Mouse (Mus musculus) CH12F3 (cell line): ENCODE data around the gene Relb.

Experiments
- in situ Hi-C: fragments of 300-500 bp; cut with MboI; formaldehyde crosslinking; loops from 2 replicates; pipeline ENCODE4 v1.14.3; 2020; ENCODE audit warnings: low sequenced_read_pairs

Gene Relb

DNA sequence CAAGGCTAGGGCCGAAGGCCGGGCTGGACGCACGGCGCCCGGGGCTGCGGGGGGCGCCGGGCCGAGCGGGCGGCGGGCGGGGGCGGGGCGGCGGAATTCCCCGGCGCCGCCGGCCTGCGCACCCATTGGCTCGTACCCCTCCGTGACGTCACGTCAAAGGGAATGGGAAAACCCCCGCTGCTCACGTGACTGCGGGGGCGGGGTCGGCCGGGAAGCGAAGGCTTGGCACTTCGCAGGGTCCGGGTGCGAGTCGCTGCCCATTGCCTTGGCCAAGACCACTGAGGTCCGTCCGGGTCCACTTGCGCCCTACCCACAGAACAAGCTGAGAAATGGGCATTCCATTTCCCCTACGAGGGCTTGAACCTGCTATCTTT, at the start of gene Relb:
Gene Relb, minus strand, starts transcription at position 78 of the 374 bp plus-strand sequence.
- in situ Hi-C loops, result no loop called here

DNA sequence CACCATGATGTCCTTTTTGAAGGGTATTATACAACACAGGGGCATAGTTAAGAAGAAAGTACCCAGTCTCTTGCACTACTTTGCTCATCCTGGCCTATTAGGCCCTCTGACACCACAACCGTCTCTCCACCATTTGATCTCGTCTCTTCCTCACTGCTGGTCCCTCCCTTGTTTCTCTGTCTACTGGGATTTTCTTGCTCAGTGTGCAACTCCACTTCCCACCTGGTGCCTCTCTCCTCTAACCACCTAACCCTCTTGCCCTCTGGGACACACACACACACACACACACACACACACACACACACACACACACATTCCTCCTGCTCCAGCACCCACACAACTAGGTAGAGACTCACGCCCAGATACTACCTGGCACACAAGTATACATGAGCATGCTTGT, 49.7 kb upstream of the Relb start:
- in situ Hi-C loops, result no loop called here

GRCm38 (mm10) chr7:19677872-19678271, 48.6 kb upstream of the Relb start, which contains the start of gene Apoc2:
Gene Apoc2 (minus strand): TSS chr7:19677941.
- in situ Hi-C loops, result no loop called here

DNA sequence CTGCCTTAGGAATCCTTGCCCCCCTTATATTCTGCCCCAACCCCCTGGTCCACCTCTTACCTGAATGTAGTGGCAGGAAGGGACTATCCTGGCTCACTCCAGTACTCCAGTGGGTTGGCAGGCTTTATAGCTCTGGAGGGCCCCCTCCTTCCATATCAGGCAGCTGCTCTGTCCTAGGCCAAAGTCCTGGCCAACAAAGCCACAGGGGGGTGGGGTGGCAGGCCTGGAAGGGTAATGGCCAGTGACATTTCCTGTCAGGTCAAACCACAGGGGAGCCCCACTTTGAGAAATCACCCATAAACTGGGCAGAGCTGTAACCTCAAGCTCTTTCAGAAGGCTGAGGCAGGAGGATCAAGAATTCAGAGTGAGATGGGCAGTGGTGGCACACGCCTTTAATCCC, 47.4 kb upstream of the Relb start:
- in situ Hi-C loops, result no loop called here

GRCm38 (mm10) chr7:19675824-19676223, 46.6 kb upstream of the Relb start:
- in situ Hi-C loops, result no loop called here

- in situ Hi-C loops, result no loop called here
Measured at GRCm38 (mm10) chr7:19673083-19673699, 44.0 kb upstream of the Relb start.

DNA sequence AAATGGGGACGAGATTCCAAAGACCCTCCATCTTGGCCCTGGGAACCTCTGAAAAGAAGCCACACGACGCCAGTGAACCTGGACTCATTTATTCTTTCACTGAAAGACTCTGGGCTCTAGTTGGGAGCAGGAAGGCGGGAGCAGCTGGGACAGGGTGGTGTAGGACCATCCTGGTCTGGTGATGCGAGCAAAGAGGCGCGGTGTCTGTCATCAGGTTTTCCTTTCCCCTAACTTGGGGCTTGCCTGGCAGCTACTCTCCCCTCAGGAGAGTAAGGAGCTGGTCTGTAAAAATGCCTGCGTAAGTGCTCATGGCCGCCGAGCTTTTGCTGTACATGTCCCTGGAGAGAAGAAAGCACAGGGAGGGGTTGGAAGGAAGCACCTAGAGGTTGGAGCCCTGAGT, 42.3 kb upstream of the Relb start:
- in situ Hi-C loops, result no loop called here

DNA sequence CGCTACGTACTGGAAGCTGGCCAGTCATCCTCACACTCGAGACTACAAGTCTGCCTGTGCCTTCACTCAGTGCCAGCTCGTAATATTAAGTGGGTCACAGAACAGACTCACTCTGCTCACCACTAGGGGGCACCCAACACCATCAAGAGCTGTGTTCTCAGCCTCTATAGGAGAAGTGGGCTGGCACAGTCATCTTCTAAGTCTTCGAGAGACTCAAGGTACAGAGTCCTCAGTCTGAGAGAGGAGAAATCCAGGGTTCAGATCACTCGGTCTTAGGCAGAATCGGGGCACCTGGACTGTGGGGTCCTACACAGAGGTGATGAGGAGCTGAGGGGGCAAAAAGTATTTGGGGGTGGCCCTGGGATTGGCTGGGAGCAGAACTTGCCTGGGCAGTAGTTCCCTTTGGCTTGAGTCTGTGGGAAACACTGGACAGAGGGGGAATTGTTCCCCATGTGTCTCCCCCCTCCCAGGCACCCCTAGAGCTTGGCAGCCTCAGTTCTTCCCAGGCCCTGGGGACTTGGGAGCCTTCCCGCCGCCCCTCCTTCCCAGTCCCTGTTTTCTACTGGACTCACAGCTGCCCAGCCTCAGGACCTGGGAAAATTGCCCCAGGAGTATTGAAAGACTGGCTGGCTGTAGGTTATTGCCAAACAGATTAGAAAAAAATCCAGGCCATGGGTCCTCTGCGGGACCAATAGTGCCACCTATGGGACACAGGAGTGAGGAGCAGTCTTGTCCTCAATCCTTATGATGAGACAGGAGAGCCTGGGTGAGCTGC, 39.9 kb upstream of the Relb start:
- in situ Hi-C loops, result loop anchor here (5.0 kb wide), 1 partner anchor 33 kb away; no protein-coding TSS in a partner anchor

DNA sequence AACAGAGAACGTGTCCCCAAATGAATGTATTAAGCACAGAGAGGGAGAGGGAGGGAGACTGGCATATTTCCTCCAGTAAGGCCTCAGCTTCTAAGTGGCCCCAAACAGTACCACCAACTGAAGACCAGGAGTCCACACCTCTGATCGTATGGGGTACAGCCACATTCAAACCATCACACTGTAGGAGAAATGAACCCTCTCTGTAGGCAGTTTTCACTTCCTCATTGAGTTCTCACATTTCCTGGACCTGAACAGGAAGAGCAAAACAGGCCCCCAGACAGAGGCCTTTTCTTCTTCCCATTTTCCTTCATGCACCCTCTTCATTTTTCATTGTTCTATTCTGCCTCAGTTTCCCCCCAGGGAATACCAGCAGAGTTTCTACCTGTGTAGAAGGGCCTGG, 38.2 kb upstream of the Relb start:
- in situ Hi-C loops, result loop anchor here (5.0 kb wide), 1 partner anchor 35 kb away; no protein-coding TSS in a partner anchor

DNA sequence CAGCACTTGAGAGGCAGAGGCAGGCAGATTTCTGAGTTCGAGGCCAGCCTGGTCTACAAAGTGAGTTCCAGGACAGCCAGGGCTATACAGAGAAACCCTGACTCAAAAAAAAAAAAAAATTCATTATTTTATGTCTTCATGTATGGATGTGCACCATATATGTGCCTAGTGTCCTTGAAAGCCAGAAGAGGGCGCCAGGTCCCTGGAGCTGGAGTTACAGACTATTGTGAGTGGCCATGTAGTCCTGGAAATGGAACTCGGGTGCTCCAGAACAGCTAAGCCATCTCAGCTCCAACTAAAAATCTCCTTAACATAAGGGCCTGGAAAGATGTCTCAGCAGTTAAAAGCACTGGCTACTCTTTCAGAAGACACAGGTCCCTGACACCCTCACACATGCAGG, 37.5 kb upstream of the Relb start:
- in situ Hi-C loops, result loop anchor here (5.0 kb wide), 1 partner anchor 36 kb away; no protein-coding TSS in a partner anchor

GRCm38 (mm10) chr7:19664955-19665841, 36.0 kb upstream of the Relb start, which contains the start of gene Clptm1:
Gene Clptm1 (minus strand): TSS chr7:19665033.
- in situ Hi-C loops, result loop anchor here (5.0 kb wide), 1 partner anchor 37 kb away; no protein-coding TSS in a partner anchor

DNA sequence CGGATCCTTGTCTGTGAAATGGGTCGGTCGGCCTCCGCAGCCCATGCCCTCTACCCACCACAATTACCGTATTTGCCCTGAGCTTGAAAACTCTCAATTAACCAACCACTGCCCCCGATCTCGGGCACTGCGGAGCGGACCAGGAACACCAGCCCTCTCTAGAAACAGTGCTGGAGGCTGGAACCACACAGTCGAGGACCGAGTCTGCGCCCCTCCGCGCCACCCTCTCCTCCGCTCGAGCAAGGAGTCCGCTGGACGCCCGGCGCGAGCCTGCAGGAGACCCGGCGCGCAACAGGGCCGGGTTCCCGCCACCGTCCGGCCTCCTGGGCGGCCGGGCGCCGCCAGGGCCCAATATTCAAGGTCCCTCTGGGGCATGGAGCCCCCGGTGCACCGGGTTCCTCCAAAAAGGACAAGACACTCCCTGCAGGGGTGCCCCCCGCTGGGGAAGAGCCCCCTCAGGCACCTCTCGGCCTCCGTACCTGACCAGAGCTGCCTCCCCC, 35.3 kb upstream of the Relb start:
- in situ Hi-C loops, result no loop called here

DNA sequence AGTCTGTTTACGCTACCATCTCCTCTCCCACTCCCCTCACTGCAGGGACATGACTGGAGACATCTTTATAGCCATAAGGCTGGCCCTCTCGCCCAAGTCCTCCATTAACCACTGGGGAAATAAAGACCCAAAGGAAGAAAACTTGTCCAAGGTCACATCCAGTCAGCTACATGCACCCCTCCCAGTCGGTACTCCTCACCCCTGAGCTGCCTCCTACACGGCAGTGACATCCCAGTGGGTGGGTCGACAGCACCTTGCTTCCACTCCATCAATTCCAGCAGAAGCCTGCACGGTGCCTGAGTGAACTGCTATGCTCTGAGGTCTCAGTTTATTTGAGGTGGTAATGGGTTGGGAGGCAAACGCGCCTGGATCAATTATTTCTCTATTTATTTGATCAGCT, 34.7 kb upstream of the Relb start:
- in situ Hi-C loops, result no loop called here

DNA sequence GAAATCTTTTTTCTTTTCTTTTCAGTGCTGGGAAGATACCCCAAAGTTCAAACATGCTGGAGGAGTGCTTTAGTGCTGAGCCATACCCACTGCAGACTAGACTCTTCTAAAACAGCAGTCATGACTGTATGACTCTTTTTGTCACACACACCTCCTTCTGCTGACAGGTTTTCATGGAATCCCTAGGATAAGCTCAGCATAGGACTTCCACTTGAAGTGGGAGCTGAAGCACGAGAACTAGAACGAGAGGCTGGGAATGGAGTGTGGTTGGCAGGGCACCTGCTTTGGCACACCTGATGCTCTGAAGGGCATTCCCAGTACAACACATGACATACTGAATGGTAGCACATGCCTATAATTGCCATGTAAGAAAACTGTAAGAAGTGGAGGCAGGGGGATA, 23.4 kb upstream of the Relb start:
- in situ Hi-C loops, result no loop called here

DNA sequence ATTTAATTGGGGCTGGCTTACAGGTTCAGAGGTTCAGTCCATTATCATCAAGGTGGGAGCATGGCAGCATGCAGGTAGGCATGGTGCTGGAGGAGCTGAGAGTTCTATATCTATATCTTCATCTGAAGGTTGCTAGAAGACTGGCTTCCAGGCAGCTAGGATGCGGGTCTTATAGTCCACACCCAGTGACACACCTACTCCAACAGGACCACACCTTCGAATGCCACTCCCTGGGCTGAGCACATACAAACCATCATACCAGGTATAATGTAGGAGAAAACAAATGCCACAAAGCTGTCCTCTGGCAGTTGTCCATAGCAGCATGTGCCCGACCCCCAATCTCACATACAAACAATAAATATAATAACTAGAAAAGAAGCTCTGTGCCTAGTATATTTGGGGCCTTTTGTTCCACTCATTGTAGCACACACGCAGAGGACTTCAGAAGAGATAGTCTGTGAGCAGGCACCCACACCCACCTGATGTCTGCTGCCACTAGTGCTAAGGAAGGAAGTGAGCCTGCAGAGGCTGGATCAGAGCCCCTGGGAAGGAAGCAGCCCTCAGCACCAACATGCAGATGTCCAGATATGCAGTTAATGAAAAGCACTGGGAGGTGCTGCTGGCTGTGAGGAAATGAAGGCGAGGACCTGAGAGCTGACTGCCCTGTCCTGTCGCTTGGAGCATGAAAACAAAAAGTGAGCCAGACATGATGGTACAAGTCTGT, 22.0 kb upstream of the Relb start:
- in situ Hi-C loops, result no loop called here

GRCm38 (mm10) chr7:19641223-19641622, 12.0 kb upstream of the Relb start:
- in situ Hi-C loops, result no loop called here

- in situ Hi-C loops, result no loop called here
Measured at GRCm38 (mm10) chr7:19635074-19635827, 6.0 kb upstream of the Relb start.

DNA sequence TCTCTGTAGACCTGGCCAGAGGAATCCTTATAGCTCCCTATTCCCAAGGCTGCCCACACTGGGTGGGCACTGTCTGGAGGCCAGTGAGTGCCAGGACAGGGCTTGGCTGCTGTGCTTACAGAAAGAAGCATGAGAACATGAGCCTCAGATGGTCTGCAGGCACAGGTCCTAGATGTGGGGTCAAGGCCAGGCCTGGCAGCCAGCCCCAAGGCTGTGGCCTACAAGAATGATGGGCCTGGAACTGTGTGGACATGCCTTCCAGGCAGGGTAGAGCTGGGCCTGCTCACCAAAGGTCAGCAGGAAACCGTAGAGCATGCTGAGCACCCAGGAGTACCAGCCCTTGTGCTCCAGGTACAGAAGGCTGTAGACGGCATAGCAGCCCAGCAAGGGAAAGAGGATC, 5.4 kb upstream of the Relb start:
- in situ Hi-C loops, result no loop called here

DNA sequence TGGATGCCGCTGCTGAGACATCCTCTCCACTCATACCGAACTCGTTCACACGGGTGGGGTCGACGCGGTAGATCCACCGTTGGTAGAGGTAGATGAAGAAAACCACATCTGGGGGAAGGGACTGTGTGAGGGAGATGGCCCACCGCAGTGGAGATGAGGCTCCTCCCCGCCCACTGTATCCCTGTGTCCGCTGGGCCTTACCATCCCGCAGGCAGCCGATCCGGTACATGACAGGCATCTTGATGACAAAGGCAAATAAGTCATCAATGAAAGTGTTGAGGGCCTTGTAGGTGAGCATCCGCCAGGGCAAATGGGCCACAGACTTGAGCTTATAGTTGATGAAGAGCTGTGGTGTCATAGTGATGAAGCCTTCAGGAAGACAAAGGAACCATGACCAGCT, 4.6 kb upstream of the Relb start:
- in situ Hi-C loops, result no loop called here

DNA sequence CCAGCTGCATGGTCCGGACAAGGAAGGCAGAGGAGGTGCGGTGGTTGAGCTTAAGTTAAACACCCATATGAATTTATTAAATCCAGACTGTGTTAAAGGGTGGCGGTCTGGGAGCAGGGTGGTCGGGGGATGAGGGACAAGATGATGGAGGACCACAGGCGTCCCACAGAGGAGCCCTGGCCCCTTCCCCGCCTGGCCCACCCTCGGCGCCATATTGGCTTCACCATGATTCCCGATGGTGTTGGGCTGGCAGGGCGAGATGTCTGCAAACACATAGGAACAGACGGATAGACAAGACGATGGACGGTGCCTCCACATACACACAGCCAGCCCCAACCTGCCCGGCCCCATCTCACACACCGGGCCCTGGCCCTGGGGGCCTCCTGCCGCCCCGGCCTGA, 4.0 kb upstream of the Relb start:
- in situ Hi-C loops, result no loop called here
